Mouse (Mus musculus) adrenal gland, postnatal 14 days (tissue): Measurements from ENCODE around the gene Olfr107. TPM values are rescaled to one million over a fixed set of nuclear protein-coding genes. Genes with fewer than 3 reads are reported as not detected.

ENCODE experiments used
- DNase-seq: peaks from one replicate; pipeline ENCODE4 v3.0.0; 2021; ENCODE audit warnings: mixed read lengths
- long read RNA-seq, 2 experiments: library from polyadenylated mRNA; stranded (forward); transcript quantifications; one replicate each; pipeline ENCODE4 v2.0.0; 2021
- total RNA-seq: library from RNA; stranded (reverse); gene quantifications from 2 replicates; pipeline ENCODE4 v1.2.3, GENCODE M21; 2021

Gene Olfr107
- total RNA-seq = not detected in 2 replicates
- long read RNA-seq, experiment 1 = 0 reads
- long read RNA-seq, experiment 2 = 0 reads

- no peak for DNase-seq
Observed at GRCm38 (mm10) chr17:37398926-37399325, at the start of gene Olfr107. Olfr107 (plus strand) TSS chr17:37399226.

- no peak for DNase-seq
Observed at GRCm38 (mm10) chr17:37359282-37359681, 39.7 kb upstream of the Olfr107 start, which contains the start of gene Olfr104-ps. Olfr104-ps (plus strand) TSS chr17:37359582.

- no peak for DNase-seq
Observed at GRCm38 (mm10) chr17:37378733-37379132, 20.3 kb upstream of the Olfr107 start, which contains the start of gene Olfr105-ps. Olfr105-ps (plus strand) TSS chr17:37379033.

GRCm38 (mm10) chr17:37390093-37390492, 8.9 kb upstream of the Olfr107 start, which contains the start of gene Olfr106-ps:
Olfr106-ps (plus strand) TSS chr17:37390393.
- DNase-seq = no peak

GRCm38 (mm10) chr17:37413380-37413779, 14.4 kb downstream of the Olfr107 start:
- no peak for DNase-seq

- DNase-seq = no peak
Observed at GRCm38 (mm10) chr17:37445180-37445579, 46.2 kb downstream of the Olfr107 start, which contains the start of gene Olfr108. Olfr108 (plus strand) TSS chr17:37445480.

Other genes with a start within 250 kb of the Olfr107 start
- gene Olfr93, start 237.7 kb upstream of the Olfr107 start, total RNA-seq = not detected in 2 replicates
- gene Ubd, start 205.3 kb upstream of the Olfr107 start, total RNA-seq = 3.4 TPM in 1 of 2 replicates, not detected in the other
- not detected in 2 replicates for gene Olfr94, start 198.2 kb upstream of the Olfr107 start, total RNA-seq
- gene Olfr95, start 186.1 kb upstream of the Olfr107 start, total RNA-seq = not detected in 2 replicates
- not detected in 2 replicates for gene Olfr96, start 179.1 kb upstream of the Olfr107 start, total RNA-seq
- gene Olfr97, start 161.9 kb upstream of the Olfr107 start, total RNA-seq = not detected in 2 replicates
- not detected in 2 replicates for gene Olfr98, start 135.5 kb upstream of the Olfr107 start, total RNA-seq
- gene H2-M3, start 129.0 kb upstream of the Olfr107 start, total RNA-seq = 3.3 and 5.9 TPM in 2 replicates
- gene Olfr99, start 115.8 kb upstream of the Olfr107 start, total RNA-seq = not detected in 2 replicates
- gene Olfr101, start 94.9 kb upstream of the Olfr107 start, total RNA-seq = not detected in 2 replicates
- not detected in 2 replicates for gene Olfr102, start 82.2 kb upstream of the Olfr107 start, total RNA-seq
- gene Olfr103, start 59.5 kb upstream of the Olfr107 start, total RNA-seq = not detected in 2 replicates
- gene Olfr104-ps, start 39.6 kb upstream of the Olfr107 start, total RNA-seq = not detected in 2 replicates
- gene Olfr105-ps, start 20.2 kb upstream of the Olfr107 start, total RNA-seq = not detected in 2 replicates
- not detected in 2 replicates for gene Olfr106-ps, start 8.8 kb upstream of the Olfr107 start, total RNA-seq
- not detected in 2 replicates for gene Olfr108, start 46.3 kb downstream of the Olfr107 start, total RNA-seq
- gene Olfr109, start 59.7 kb downstream of the Olfr107 start, total RNA-seq = not detected in 2 replicates
- gene H2-M2, start 84.3 kb downstream of the Olfr107 start, total RNA-seq = 2.0 TPM in 1 of 2 replicates, not detected in the other
- not detected in 2 replicates for gene Olfr110, start 93.2 kb downstream of the Olfr107 start, total RNA-seq
- gene Olfr111, start 108.8 kb downstream of the Olfr107 start, total RNA-seq = not detected in 2 replicates
- not detected in 2 replicates for gene Olfr112, start 170.2 kb downstream of the Olfr107 start, total RNA-seq
- not detected in 2 replicates for gene Olfr113, start 178.4 kb downstream of the Olfr107 start, total RNA-seq
- gene Olfr114, start 193.5 kb downstream of the Olfr107 start, total RNA-seq = not detected in 2 replicates
- gene Olfr115, start 227.9 kb downstream of the Olfr107 start, total RNA-seq = not detected in 2 replicates
- not detected in 2 replicates for gene Olfr116, start 228.0 kb downstream of the Olfr107 start, total RNA-seq